Mouse (Mus musculus): ENCODE measurements around the gene Cmss1.
"Not testable (repeated sequence)": the region's sequence is repeated elsewhere in the genome, so short reads cannot be mapped to it uniquely, and the experiment has no call there.

Gene Cmss1

GRCm38 (mm10) chr16:57423001-57423800, 183.5 kb downstream of the Cmss1 start:
- peak; percentile 30 to 62 for DNase-seq

- no peak for DNase-seq
Observed at GRCm38 (mm10) chr16:57421680-57422417, 184.8 kb downstream of the Cmss1 start.

- peak; percentile 47 to 55 for DNase-seq
Observed at GRCm38 (mm10) chr16:57420773-57421556, 185.7 kb downstream of the Cmss1 start.

GRCm38 (mm10) chr16:57419881-57420280, 186.8 kb downstream of the Cmss1 start:
- no peak for DNase-seq

- DNase-seq = no peak
Observed at GRCm38 (mm10) chr16:57419332-57419731, 187.3 kb downstream of the Cmss1 start.

GRCm38 (mm10) chr16:57417955-57418354, 188.7 kb downstream of the Cmss1 start:
- no peak for DNase-seq

- DNase-seq = no peak
Observed at GRCm38 (mm10) chr16:57417017-57417416, 189.6 kb downstream of the Cmss1 start.

GRCm38 (mm10) chr16:57416049-57416448, 190.6 kb downstream of the Cmss1 start:
- DNase-seq = no peak

GRCm38 (mm10) chr16:57412766-57413165, 193.9 kb downstream of the Cmss1 start:
- DNase-seq = no peak

GRCm38 (mm10) chr16:57403825-57404224, 202.8 kb downstream of the Cmss1 start:
- DNase-seq = no peak

GRCm38 (mm10) chr16:57402910-57403309, 203.8 kb downstream of the Cmss1 start:
- DNase-seq = no peak

GRCm38 (mm10) chr16:57401702-57402101, 205.0 kb downstream of the Cmss1 start:
- DNase-seq = no peak

- DNase-seq = no peak
Observed at GRCm38 (mm10) chr16:57399566-57399965, 207.1 kb downstream of the Cmss1 start.

GRCm38 (mm10) chr16:57398387-57399214, 208.1 kb downstream of the Cmss1 start:
- peak; percentile 68 to 86 for DNase-seq

- no peak for DNase-seq
Observed at GRCm38 (mm10) chr16:57397845-57398244, 208.8 kb downstream of the Cmss1 start.

- DNase-seq = no peak
Observed at GRCm38 (mm10) chr16:57396249-57396648, 210.4 kb downstream of the Cmss1 start.

- peak; percentile 44 to 58 for DNase-seq
Observed at GRCm38 (mm10) chr16:57393161-57393560, 213.5 kb downstream of the Cmss1 start.

GRCm38 (mm10) chr16:57392461-57392860, 214.2 kb downstream of the Cmss1 start:
- no peak for DNase-seq

- DNase-seq = not testable (repeated sequence)
Observed at GRCm38 (mm10) chr16:57391171-57391570, 215.5 kb downstream of the Cmss1 start.

GRCm38 (mm10) chr16:57389566-57390251, 217.0 kb downstream of the Cmss1 start:
- no peak for DNase-seq

GRCm38 (mm10) chr16:57384274-57384673, 222.4 kb downstream of the Cmss1 start:
- DNase-seq = no peak

Measured in kidney, postnatal 25 days (tissue).